Mouse (Mus musculus) C2C12 (cell line): ENCODE data around the gene Sipa1.

Experiments
- CEBPB ChIP-seq: IDR thresholded peaks from one replicate; pipeline ENCODE4 v1.6.1; 2011; ENCODE audit warnings: low read depth, mild to moderate bottlenecking, control low read depth, moderate library complexity
- CTCF ChIP-seq: IDR thresholded peaks from one replicate; pipeline ENCODE4 v1.5.1; 2011; ENCODE audit not compliant: control insufficient read depth, insufficient read depth, insufficient read length
- FOSL1 ChIP-seq: IDR thresholded peaks from one replicate; pipeline ENCODE4 v1.8.0; 2011; ENCODE audit warnings: mild to moderate bottlenecking, low read length; ENCODE audit not compliant: poor library complexity, insufficient read depth, severe bottlenecking
- MAX ChIP-seq: IDR thresholded peaks from one replicate; pipeline ENCODE4 v1.6.1; 2011; ENCODE audit warnings: mild to moderate bottlenecking, control low read depth
- MYOD1 ChIP-seq: IDR thresholded peaks from one replicate; pipeline ENCODE4 v1.6.1; 2011; ENCODE audit warnings: low read depth; ENCODE audit not compliant: control insufficient read depth, insufficient read length
- MYOG ChIP-seq: IDR thresholded peaks from one replicate; pipeline ENCODE4 v1.6.1; 2011; ENCODE audit not compliant: control insufficient read depth, insufficient read length; ENCODE audit errors: extremely low read depth
- USF1 ChIP-seq: IDR thresholded peaks from one replicate; pipeline ENCODE4 v1.6.1; 2011; ENCODE audit warnings: low read depth, mild to moderate bottlenecking, control low read depth, moderate library complexity

DNA sequence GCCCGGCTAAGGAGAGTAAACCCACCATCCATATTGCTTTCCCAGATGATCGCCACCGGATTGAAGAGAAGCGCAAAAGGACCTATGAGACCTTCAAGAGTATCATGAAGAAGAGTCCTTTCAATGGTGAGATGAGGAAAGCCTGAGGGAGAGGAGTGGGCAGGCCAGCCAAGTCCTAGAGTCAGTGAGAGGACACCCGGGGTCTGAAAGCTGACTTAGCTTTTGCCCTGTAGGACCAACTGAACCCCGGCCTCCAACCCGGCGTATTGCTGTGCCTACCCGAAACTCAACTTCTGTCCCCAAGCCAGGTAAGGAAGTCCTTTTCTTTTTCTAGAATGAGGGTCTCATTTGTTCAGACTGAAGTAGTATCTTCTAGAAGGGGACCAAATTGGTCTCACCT, 18.2 kb downstream of the Sipa1 start:
- TF ChIP-seq CTCF = no peak
- no peak for TF ChIP-seq CEBPB
- TF ChIP-seq MYOG = no peak
- no peak for TF ChIP-seq MAX
- TF ChIP-seq USF1 = no peak
- no peak for TF ChIP-seq FOSL1
- TF ChIP-seq MYOD1 = no peak
